Mouse (Mus musculus): Measurements from ENCODE around the gene Ttll9. TPM values are rescaled to one million over a fixed set of nuclear protein-coding genes. Genes with fewer than 3 reads are reported as not detected.
A peak's percentile ranks its signal among the peaks of the same experiment; 100 is the strongest.

The Ttll9 gene
- polyA plus RNA-seq, 2 experiments = 0.08 to 0.11 TPM

- 42% methylated on average over 11 of the region's 11 CpGs for WGBS (ENCODE audit: insufficient replicate concordance)
- Histone ChIP-seq H3K9me3 (ENCODE audit: control insufficient read depth, low read length) (no peaks in the 10 kb centered on the region), H3K27ac (no peak overlapping the region), H3K36me3 (replicated peaks; ENCODE audit: control insufficient read depth, insufficient read depth, low read depth) (no peaks in the 10 kb centered on the region), H3K9ac (replicated peaks) (no peak overlapping the region), H3K4me2 (ENCODE audit: low read depth) (no peak overlapping the region), H3K4me1 (replicated peaks; ENCODE audit: control insufficient read depth in 2 of 2, insufficient read depth in 2 of 2, low read length in 1 of 2) (peaks cover 0 to 5% of the 10 kb centered on the region in 2 experiments; a peak in 1 of 4 replicates), H3K27me3 (ENCODE audit: control insufficient read depth, insufficient read depth, low read length) (no peaks in the 10 kb centered on the region), H3K4me3 (ENCODE audit: insufficient read depth in 1 of 2, low read depth in 2 of 2, low read length in 2 of 2) (no peak overlapping the region)
- DNase-seq (ENCODE audit: low read depth in 3 of 3, low spot score in 3 of 3) (no peak), ATAC-seq (ENCODE audit: insufficient read depth) (peak; percentile 43; the same call in 1 of the 2 replicates)
- TF ChIP-seq CTCF (IDR thresholded peaks at IDR 0.05; ENCODE audit: low read depth) (no peak), EP300 (IDR thresholded peaks at IDR 0.05; ENCODE audit: low read depth) (no peak)
Measured at GRCm38 (mm10) chr2:152925189-152925872, 37.0 kb upstream of the Ttll9 start.

- 31% methylated on average over 9 of the region's 9 CpGs for WGBS (ENCODE audit: insufficient replicate concordance)
- Histone ChIP-seq H3K4me3 (ENCODE audit: insufficient read depth in 1 of 2, low read depth in 2 of 2, low read length in 2 of 2) (no peak overlapping the region), H3K36me3 (replicated peaks; ENCODE audit: control insufficient read depth, insufficient read depth, low read depth) (no peaks in the 10 kb centered on the region), H3K27me3 (ENCODE audit: control insufficient read depth, insufficient read depth, low read length) (no peaks in the 10 kb centered on the region), H3K9me3 (ENCODE audit: control insufficient read depth, low read length) (no peaks in the 10 kb centered on the region), H3K4me1 (replicated peaks; ENCODE audit: control insufficient read depth in 2 of 2, insufficient read depth in 2 of 2, low read length in 1 of 2) (peaks cover 0 to 5% of the 10 kb centered on the region in 2 experiments; a peak in 1 of 4 replicates), H3K27ac (no peak overlapping the region), H3K9ac (replicated peaks) (no peak overlapping the region), H3K4me2 (ENCODE audit: low read depth) (no peak overlapping the region)
- ATAC-seq (ENCODE audit: insufficient read depth) = no peak
- no peak for DNase-seq (ENCODE audit: low read depth in 3 of 3, low spot score in 3 of 3)
- TF ChIP-seq CTCF (IDR thresholded peaks at IDR 0.05; ENCODE audit: low read depth) = no peak
- no peak for TF ChIP-seq EP300 (IDR thresholded peaks at IDR 0.05; ENCODE audit: low read depth)
Measured at GRCm38 (mm10) chr2:152926896-152927295, 35.4 kb upstream of the Ttll9 start.

GRCm38 (mm10) chr2:152927371-152927770 is 34.9 kb upstream of the Ttll9 start:
- TF ChIP-seq EP300 (IDR thresholded peaks at IDR 0.05; ENCODE audit: low read depth) (no peak), CTCF (IDR thresholded peaks at IDR 0.05; ENCODE audit: low read depth) (no peak)
- H3K9me3 ChIP-seq (ENCODE audit: control insufficient read depth, low read length) = no peaks in the 10 kb centered on the region
- no peaks in the 10 kb centered on the region for H3K27me3 ChIP-seq (ENCODE audit: control insufficient read depth, insufficient read depth, low read length)
- H3K4me1 ChIP-seq (replicated peaks; ENCODE audit: control insufficient read depth in 2 of 2, insufficient read depth in 2 of 2, low read length in 1 of 2) = peaks cover 0 to 5% of the 10 kb centered on the region in 2 experiments; a peak in 1 of 4 replicates
- ATAC-seq (ENCODE audit: insufficient read depth) (no peak), DNase-seq (ENCODE audit: low read depth in 3 of 3, low spot score in 3 of 3) (no peak)
- WGBS (ENCODE audit: insufficient replicate concordance) = 15% methylated on average over 5 of the region's 5 CpGs
- no peak overlapping the region for H3K4me2 ChIP-seq (ENCODE audit: low read depth)
- H3K9ac ChIP-seq (replicated peaks) = no peak overlapping the region
- H3K4me3 ChIP-seq (ENCODE audit: insufficient read depth in 1 of 2, low read depth in 2 of 2, low read length in 2 of 2) = no peak overlapping the region
- no peak overlapping the region for H3K27ac ChIP-seq
- H3K36me3 ChIP-seq (replicated peaks; ENCODE audit: control insufficient read depth, insufficient read depth, low read depth) = no peaks in the 10 kb centered on the region

GRCm38 (mm10) chr2:152928219-152928987 is 33.9 kb upstream of the Ttll9 start:
- H3K27ac ChIP-seq = no peak overlapping the region
- WGBS (ENCODE audit: insufficient replicate concordance) = 47% methylated on average over 14 of the region's 14 CpGs
- H3K27me3 ChIP-seq (ENCODE audit: control insufficient read depth, insufficient read depth, low read length) = no peaks in the 10 kb centered on the region
- H3K4me3 ChIP-seq (ENCODE audit: insufficient read depth in 1 of 2, low read depth in 2 of 2, low read length in 2 of 2) = no peak overlapping the region
- no peak for DNase-seq (ENCODE audit: low read depth in 3 of 3, low spot score in 3 of 3)
- no peaks in the 10 kb centered on the region for H3K9me3 ChIP-seq (ENCODE audit: control insufficient read depth, low read length)
- ATAC-seq (ENCODE audit: insufficient read depth) = no peak
- no peak overlapping the region for H3K4me2 ChIP-seq (ENCODE audit: low read depth)
- peaks cover 0 to 5% of the 10 kb centered on the region in 2 experiments; a peak in 1 of 4 replicates for H3K4me1 ChIP-seq (replicated peaks; ENCODE audit: control insufficient read depth in 2 of 2, insufficient read depth in 2 of 2, low read length in 1 of 2)
- H3K9ac ChIP-seq (replicated peaks) = no peak overlapping the region
- H3K36me3 ChIP-seq (replicated peaks; ENCODE audit: control insufficient read depth, insufficient read depth, low read depth) = no peaks in the 10 kb centered on the region
- no peak for TF ChIP-seq EP300 (IDR thresholded peaks at IDR 0.05; ENCODE audit: low read depth)
- no peak for TF ChIP-seq CTCF (IDR thresholded peaks at IDR 0.05; ENCODE audit: low read depth)

DNA sequence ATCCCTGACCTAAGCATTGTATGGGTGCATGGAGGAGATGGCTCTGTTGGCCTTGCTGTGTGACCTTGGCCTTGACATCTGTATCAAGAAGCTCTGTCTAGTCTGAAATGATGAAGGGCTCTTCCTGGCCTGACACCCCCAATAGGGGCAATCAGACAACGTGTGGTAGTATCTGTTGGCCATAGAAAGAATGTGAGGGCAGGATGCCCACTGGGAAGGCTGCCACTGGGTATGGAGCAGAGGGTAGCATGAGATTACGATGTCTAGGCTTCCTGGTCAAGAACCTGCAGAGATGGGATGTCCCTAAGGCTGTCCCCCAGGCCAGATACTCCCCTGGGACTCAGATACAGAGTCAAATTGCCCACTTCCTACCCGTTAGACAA is 33.3 kb upstream of the Ttll9 start:
- H3K4me3 ChIP-seq (ENCODE audit: insufficient read depth in 1 of 2, low read depth in 2 of 2, low read length in 2 of 2) = no peak overlapping the region
- no peaks in the 10 kb centered on the region for H3K9me3 ChIP-seq (ENCODE audit: control insufficient read depth, low read length)
- H3K9ac ChIP-seq (replicated peaks) = no peak overlapping the region
- DNase-seq (ENCODE audit: low read depth in 3 of 3, low spot score in 3 of 3) (no peak), ATAC-seq (ENCODE audit: insufficient read depth) (no peak)
- H3K27ac ChIP-seq = no peak overlapping the region
- WGBS (ENCODE audit: insufficient replicate concordance) = 41% methylated on average over 3 of the region's 3 CpGs
- no peaks in the 10 kb centered on the region for H3K27me3 ChIP-seq (ENCODE audit: control insufficient read depth, insufficient read depth, low read length)
- H3K4me1 ChIP-seq (replicated peaks; ENCODE audit: control insufficient read depth in 2 of 2, insufficient read depth in 2 of 2, low read length in 1 of 2) = peaks cover 0 to 5% of the 10 kb centered on the region in 2 experiments; a peak in 1 of 4 replicates
- TF ChIP-seq EP300 (IDR thresholded peaks at IDR 0.05; ENCODE audit: low read depth) (no peak), CTCF (IDR thresholded peaks at IDR 0.05; ENCODE audit: low read depth) (no peak)
- no peaks in the 10 kb centered on the region for H3K36me3 ChIP-seq (replicated peaks; ENCODE audit: control insufficient read depth, insufficient read depth, low read depth)
- no peak overlapping the region for H3K4me2 ChIP-seq (ENCODE audit: low read depth)

Measured in liver, embryonic 14.5 days (tissue).